Mouse (Mus musculus) R1 (cell line): ENCODE results near the gene Klhl22.
A peak's percentile ranks its signal among the peaks of the same experiment; 100 is the strongest.

ENCODE experiments used
- DNase-seq: peaks from one replicate; pipeline ENCODE4 v3.0.0-alpha.2; 2018; ENCODE audit warnings: low read depth, low spot score

The Klhl22 gene

DNA sequence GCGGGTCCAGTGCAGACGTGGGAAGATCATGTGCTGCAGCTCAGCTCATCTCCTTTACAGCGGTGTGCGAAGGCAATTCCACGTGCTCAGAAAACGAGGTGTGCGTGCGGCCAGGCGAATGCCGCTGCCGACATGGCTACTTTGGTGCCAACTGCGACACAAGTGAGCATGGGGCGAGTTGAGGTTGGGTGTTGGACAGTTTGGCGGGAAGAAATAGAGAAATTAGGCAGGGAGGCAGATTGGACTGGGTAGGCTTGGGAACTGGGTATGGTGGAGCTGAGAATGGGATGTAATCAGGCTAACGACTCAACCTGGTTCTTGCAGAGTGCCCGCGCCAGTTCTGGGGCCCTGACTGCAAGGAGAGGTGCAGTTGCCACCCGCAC is 43.0 kb downstream of the Klhl22 start:
- no peak for DNase-seq

DNA sequence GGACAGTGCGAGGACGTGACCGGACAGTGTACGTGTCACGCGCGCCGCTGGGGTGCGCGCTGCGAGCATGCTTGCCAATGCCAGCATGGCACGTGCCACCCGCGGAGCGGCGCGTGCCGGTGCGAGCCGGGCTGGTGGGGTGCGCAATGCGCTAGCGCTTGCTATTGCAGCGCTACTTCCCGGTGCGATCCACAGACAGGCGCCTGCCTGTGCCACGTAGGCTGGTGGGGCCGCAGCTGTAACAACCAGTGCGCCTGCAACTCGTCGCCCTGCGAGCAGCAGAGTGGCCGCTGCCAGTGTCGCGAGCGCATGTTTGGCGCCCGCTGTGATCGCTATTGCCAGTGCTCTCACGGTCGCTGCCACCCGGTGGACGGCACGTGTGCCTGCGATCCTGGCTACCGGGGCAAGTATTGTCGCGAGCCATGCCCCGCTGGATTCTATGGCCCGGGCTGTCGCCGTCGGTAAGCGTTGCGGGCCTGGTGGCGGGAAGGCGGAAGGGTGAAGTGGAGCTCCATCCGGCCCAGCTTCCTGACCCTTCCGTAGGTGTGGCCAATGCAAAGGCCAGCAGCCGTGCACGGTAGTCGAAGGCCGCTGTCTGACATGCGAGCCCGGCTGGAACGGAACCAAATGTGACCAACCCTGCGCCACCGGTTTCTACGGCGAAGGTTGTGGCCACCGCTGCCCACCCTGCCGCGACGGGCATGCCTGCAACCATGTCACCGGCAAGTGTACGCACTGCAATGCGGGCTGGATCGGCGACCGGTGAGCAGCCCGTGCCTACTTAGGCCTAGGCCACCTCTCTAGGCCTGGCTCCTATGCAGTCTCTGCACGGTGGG is 43.6 kb downstream of the Klhl22 start:
- DNase-seq = peak; percentile 24

DNA sequence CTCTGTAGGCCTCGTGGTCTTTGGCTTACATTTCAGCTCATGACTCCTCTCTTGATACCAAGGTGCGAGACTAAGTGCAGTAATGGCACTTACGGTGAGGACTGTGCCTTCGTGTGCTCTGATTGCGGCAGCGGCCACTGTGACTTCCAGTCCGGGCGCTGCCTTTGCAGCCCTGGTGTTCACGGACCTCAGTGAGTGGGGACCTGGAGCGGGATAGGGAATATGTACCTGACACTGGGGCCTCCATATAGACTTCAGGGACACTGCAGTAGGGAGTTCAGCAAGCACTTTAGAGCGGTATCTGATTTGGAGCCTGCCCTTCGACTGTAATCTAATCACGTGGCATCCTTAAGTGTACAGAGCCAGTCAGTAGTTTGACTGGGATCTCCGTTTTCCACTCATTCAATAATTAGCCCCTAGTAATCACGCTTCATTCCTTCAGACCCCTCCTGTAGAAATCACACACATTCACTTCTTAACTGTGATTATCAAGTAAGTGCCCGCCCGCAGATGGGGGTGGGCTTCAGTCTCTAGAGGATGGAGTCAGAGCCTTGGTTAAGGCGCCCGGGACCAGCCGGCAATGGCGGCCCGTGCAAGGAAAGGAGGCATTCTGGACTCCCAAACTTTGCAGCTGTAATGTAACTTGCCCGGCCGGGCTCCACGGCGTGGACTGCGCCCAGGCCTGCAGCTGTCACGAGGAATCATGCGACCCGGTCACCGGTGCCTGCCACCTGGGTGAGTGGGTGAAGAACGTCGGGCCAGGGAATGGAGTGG is 44.4 kb downstream of the Klhl22 start:
- DNase-seq = peak; percentile 15

DNA sequence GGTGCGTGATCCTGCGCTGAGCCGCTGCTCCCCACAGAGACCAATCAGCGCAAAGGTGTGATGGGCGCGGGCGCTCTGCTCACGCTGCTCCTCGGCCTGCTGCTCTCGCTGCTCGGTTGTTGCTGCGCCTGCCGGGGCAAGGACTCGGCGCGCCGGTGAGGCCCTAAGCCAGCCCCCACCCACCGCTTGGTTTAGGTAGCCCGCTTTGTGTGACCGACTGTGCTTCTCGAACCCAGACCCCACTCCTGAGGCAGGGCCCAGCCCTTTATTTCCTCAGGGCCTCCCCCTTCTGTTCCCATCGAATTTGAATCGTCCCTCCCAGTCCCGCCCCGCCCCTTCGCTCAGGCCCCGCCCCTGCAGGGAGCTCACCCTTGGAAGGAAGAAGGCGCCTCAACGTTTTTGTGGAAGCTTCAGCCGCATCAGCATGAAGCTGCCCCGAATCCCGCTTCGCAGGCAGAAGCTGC is 45.1 kb downstream of the Klhl22 start:
- peak; percentile 87 for DNase-seq

DNA sequence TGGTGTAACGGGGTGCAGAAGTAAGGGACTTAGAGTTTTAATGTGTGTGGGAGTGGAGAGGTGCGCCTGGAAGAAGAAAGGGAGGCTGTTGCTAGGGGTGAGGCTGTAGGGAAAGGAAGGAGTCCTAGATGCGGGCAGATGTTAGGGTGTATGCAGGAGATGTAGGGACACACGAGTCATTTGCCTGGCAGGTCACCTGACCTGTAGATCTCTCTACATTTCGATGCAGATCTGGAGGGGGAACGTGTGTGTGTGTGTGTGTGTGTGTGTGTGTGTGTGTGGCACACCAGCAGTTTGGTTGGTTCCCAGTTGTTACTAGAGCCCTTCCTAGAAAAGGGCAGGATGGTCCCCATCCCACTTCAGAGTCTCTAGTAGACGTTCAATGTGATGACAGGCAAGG is 45.6 kb downstream of the Klhl22 start:
- no peak for DNase-seq

DNA sequence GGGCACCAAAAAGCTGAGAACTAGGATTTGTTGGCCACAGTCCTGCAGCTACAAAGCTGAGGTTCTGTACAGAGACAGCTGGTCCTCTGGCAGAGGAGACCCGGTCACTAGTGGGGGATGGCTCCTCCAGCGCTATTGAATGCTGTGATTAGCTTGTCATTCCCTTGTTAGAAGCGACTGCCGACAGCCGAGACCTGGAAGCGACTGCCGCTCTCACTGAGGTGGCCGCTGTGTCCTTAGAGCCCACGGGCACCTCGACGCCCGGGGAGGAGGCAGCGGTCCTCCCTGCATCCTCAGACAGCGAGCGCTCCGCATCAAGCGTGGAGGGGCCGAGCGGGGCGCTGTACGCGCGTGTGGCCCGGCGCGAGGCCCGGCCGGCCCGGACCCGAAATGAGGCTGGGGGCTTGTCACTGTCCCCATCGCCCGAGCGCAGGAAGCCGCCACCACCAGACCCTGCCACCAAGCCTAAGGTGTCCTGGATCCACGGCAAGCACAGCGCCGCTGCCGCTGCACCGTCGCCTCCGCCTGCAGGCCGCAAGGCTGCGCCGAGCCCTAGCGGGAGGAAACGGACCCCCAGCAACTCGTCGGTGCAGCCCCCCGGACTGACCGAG is 47.3 kb downstream of the Klhl22 start:
- DNase-seq = no peak

DNA sequence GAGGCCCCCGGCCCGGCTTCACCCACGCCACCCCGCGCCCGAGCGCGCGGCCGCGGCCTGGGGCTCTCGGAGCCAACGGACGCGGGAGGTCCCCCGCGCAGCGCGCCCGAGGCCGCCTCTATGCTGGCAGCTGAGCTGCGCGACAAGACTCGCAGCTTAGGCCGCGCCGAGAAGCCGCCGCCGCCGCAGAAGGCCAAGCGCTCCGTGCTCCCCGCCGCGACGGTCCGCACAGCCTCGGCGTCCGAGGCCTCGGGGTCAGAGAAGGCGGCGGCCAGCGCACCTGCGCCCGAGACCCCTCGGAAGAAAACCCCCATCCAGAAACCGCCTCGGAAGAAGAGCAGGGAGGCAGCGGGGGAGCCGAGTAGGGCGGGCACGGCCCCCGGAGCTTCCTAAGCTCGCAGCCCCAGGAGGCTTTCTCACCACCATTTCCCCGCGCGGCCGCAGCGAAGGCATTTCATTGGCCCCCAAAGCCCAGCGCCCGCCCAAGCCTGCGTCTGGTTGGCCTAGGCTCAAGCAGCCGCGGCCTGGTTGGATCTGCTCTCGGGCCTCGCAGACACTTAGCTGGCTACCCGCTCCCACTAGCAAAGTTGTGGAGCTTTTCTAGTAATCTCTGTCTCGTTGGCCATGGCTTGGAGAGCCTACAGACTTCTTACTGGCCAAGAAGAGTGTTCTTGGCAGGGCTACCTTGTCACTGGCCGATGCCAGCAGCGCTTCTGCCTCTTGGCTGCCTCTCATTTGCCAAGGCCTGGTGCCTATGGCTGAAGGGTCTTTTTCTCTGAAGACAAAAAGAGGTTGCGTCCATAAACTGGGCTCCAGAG is 48.0 kb downstream of the Klhl22 start:
- peak; percentile 94 for DNase-seq

DNA sequence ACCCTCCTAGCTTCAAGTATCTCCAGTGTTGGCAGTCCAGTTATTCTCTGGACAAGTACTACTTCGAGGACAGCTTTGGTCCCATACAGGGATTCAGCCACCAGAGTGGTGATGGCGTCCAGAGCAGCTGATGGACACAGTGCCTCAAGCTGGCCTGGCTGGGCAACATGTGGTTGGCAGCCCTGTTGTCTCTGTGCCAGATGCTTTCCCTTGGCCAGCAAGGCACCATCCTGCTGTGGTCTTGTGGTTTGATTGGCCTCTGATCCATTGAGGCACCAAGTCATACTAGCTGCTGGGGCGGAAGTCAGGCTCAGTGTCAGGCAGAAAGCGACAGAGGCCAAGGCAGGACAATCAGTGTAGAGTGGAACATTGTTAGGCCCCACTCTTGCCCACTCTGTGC is 49.7 kb downstream of the Klhl22 start:
- no peak for DNase-seq

DNA sequence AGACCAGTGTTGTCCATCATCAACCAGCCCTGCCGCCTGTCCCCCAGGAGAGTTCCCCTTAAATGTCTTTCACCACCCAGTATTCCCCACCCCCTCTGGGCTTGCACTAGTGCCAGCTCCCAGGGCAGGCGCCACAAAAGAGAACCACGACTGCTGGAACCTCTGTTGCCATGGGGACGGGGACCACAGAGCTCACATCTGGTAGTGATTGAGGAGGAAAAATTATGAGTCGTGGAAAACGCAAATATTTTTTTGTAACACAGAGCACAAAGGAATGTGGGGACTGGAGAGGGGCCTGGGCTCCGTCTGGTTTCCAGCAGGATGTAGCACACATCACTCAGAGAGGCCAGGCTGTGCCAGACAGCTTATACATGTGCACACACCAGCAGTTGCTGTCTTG is 50.3 kb downstream of the Klhl22 start:
- no peak for DNase-seq

DNA sequence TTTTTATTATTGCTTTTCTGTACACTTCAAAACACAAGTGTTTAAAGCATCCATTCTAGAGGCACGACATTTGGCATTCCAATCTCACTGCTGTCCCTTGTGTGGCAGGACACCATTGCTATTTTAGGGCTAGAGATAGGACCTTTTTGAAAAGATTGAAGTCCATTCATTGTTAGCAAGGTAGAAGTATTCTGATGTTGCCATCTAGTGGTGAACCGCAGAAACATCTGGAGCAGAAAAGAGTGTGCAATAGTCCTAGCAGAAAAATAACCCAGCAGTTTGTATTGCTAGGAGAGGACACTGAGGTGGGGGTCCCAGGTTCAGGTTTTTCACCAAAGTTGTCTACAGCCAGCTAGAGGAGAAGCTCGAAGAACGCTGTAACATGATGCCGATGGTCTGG is 52.7 kb downstream of the Klhl22 start:
- DNase-seq = peak; percentile 62

DNA sequence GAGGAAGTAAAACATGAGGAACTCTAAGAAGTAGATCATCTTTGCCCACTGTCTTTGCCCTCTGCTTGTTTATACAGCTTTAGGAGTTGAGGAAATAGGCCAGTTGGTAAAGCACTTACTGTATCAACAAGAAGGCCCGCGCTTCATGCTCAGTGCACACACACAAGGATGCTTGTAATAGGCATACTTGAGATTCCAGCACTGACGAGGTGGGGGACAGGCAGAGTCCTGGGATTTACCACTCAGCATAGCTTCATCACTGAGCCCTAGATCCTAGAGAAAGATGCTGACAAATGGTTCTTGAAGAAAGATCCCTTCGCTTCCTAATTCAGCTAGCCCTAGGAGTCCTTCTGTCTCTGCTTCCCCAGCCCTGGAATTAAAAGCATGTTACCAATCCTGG is 53.8 kb downstream of the Klhl22 start:
- no peak for DNase-seq

DNA sequence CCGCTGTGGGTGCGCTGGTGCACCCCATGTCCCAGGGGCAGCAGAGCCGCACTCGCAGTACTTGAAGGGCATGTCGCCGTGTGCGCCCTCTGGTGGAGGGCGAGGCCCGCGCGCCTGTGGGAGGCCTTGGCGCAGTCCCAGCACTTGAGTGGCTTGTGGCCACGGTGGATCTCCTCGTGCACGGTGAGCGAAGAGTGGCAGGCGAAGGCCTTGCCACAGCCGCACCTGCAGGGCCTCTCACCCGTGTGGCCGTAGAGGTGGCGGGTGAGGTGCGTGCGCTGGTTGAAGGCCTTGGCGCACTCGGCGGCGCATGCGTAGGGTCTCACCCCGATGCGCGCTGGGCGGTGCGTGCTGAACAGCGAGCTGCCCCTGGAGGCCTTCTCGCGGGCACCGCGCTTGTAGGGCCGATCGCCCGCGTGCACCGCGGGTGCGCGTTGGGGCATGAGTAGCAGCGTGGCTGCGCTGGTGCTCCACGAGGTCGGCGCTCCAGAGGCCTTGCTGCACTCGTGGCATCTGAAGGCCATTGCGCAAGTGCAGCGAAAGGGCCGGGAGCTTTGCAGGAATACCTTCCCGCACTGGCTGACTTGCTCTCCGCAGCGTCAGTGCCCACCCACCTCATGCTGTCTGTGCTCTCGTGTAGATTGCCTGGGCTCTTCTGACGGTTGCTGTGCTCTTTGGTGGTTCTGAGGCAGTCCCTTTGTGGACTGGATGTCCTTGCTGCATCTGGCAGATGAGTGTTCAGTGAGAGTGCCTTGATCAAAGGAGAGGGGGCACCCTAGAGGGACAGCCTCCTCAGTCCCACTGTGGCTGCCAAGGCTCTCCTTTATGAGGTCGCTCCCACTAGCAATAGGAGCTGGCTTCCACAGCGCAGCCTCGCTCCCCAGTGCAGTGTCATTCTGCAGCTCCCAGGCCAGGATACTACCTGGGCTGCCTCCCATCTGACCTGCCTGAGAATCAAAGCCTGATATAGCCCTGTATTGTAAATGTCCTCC is 56.3 kb downstream of the Klhl22 start:
- DNase-seq = peak; percentile 89

DNA sequence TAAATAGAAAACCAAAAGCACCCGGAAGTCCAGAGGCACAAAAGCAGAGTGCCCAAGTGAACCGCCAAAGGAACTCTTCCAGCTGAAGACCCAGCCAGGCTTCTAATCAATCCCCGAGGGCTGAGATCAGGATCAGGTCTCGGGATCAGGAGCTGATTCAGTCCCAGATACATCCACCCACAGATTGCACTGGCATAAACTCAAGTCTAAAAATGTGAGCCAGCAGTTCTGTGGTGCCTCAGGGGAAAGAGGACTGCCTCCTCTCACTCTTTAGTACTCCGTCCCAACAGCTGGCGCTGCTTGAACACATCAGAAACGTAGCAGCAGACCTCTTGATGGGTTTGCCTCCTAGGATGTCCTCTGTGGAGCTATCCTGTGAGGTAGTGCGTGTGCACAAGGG is 57.1 kb downstream of the Klhl22 start:
- no peak for DNase-seq

DNA sequence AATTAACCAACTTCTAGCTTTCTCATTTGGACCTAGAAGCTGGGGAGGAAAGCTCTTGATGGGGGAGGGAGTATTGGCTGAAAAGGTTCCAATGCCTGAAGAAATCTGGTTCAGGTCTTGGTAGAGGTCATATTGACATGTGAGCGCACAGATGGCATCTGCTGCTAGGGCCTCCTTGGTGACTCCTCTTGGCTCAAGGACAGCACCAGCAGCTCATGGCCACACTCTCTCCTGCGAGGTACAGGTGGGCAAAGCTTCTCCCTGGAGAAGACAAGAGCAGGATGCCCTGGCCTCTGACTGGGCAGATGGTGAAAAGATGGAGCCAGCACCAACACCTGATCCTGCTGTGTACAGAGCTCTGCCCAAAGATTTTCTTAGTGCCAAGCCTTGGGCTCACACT is 67.1 kb downstream of the Klhl22 start:
- no peak for DNase-seq

DNA sequence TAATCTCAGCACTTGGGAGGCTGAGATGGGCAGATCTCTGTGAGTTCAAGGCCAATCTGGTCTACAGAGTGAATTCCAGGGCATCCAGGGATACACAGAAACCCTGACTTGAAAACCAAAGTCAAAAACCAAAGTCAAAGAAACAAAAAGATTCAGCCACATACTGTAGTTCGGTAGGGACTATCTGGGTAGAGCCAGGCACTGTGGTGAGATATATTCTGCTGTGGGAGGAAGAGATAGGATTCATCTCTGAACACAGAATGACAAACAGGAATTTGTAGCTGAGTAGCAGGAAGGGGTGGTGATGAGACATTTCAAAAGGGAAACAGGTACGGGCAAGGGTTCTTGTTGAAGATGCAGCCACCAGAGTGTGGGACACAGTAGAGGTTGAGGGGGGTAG is 68.8 kb downstream of the Klhl22 start:
- DNase-seq = no peak

DNA sequence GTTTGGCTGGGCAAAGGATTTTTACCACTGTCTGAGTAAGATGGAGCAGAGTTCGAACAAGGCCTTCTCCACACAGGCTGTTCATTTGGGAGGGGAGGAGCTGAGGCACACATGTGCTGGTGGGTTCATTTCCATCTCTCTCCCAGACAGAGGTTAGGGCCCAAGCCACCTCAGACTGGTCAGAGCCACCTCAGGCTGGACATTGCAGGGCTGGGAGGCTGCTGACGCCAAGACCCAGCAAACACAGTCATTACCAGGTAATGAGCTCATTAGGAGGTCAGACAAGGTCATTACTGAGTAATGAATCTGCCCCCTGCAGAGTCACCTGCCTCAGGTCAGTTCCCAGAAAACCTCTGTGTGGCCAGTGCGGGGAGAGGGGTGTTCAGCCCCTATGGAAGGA is 69.4 kb downstream of the Klhl22 start:
- DNase-seq = no peak

DNA sequence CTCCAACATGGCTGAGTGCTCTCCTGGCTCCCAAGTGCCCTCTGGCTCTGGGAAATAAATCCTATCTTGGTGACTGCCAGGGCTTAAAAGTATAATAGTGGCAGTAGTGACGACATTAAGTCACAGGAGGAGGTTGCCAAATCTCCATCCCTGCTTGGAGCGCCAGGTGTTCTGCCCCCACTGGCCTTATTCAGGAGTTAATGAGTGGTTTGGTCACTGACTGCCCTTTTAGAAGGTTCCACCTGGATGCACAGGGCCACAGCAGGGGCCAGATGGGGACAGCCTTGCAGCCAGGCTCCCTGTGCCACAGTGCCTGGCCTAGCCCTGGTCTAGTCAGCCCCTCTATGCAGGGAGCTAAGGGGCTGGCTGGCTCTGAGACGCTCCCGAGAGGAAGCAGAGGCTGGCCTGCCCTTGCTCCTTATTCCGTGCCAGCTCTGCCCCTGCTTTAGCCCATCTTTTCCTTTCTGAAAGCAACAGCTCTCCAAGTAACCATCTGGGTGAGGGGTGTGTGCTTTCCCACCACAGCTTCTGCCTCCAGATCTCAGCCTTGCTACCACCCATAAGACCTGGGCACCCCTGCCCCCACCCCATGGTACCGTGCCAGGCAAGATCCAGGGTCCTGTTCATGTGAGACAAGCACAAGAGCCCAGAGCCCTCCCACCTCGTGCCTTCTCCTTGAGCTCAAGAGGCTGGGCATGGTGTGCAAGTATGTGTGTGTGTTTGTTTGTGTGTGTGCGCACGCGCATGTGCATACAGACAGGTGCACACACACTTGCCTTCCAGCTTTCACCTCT is 71.2 kb downstream of the Klhl22 start:
- DNase-seq = no peak

DNA sequence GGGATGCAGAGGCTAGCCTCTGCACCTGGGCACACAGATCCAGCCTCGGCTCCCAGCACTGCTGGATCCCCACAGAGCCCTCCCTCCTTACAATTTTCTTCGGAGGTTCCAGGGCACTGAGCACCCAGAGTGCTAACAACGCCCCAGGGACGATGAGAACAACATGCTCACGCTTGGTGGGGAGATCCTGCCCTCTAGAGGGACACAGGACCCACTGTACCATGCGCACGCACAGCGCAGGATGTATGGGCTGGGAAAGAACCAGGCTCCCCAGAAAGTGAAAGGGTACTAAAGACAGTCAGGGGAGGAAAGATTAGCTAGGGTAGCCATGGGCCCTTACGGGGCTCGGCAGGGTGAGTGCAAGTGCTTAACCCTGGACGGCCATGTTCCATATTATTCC is 72.4 kb downstream of the Klhl22 start:
- DNase-seq = peak; percentile 55

DNA sequence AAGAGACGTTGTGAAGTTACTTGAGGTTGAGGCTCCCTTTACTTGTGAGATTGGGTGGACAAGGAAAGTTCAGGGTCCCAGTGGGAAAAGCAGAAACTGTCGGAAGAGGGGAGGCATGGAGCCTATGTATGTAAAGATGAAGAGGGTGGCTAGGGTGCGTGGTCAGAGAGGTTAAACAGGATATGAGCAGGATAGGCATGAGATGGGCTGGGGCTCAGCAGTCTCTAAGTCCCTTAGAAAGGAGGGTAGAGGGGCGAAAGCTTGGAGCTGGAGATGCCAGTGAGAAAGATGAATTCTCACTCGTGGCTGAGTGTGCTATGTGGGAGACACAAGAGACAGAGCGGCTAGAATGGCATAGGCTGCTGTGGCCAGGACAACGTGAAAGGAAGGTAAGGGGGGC is 73.4 kb downstream of the Klhl22 start, which contains the start of gene B830017H08Rik:
B830017H08Rik (plus strand) TSS at position 301 of the 400 bp plus-strand sequence.
- DNase-seq = no peak

DNA sequence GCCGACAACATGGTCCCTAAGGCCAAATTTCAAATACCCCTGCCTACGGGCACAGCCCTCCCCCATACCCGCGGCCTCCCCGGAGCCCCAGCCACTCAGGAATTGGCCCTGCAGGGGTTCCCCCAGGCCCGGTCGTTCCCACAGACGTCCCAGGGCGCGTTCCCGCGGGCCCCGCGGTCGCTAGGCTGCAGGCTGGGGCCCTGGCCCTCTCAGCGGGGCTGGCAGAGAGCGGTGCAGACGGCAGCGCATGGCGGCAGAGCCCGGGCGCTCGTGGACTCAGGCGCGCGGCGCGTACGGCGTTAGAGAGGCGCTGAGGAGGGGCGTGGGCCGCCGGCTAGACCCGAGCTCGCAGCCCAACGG is 73.9 kb downstream of the Klhl22 start:
- peak; percentile 63 for DNase-seq
